Mouse (Mus musculus): Measurements from ENCODE around the gene Srr. TPM values are rescaled to one million over a fixed set of nuclear protein-coding genes. Genes with fewer than 3 reads are reported as not detected.
A peak's percentile ranks its signal among the peaks of the same experiment; 100 is the strongest.

Gene Srr
- polyA plus RNA-seq (2014; fragmentation: Nextera tagmentation; extraction: Ambion mirVana): 10.0 and 10.1 TPM in 2 replicates

GRCm38 (mm10) chr11:74925577-74926387 is at the start of gene Srr, which contains the start of gene Smg6:
Gene Srr, minus strand, starts transcription at chr11:74925948.
Gene Smg6, plus strand, starts transcription at chr11:74925823.
- H3K27me3 ChIP-seq (replicated peaks; ENCODE audit: control insufficient read depth, insufficient read depth, low read length): no peaks in the 10 kb centered on the region

GRCm38 (mm10) chr11:74974615-74975014 is 48.9 kb upstream of the Srr start:
- Histone ChIP-seq H3K36me3 (ENCODE audit: control insufficient read depth, insufficient read depth, low read length) (no peaks in the 10 kb centered on the region), H3K27me3 (replicated peaks; ENCODE audit: control insufficient read depth, insufficient read depth, low read length) (no peaks in the 10 kb centered on the region), H3K4me3 (ENCODE audit: low read depth, low read length) (no peak overlapping the region), H3K27ac (ENCODE audit: low read depth, low read length) (no peak overlapping the region), H3K9ac (ENCODE audit: low read depth, low read length) (no peak overlapping the region), H3K4me1 (replicated peaks; ENCODE audit: control insufficient read depth, insufficient read depth, low read length) (no peaks in the 10 kb centered on the region), H3K4me2 (no peak overlapping the region), H3K9me3 (ENCODE audit: control insufficient read depth, low read length) (no peaks in the 10 kb centered on the region)
- DNase-seq (ENCODE audit: low spot score) (no peak), ATAC-seq (replicated peaks; ENCODE audit: low FRiP score) (no peak)

More at GRCm38 (mm10) chr11:74925577-74926387, at the start of gene Srr, which contains the start of gene Smg6:
- H3K27ac ChIP-seq (ENCODE audit: low read depth, low read length): peak within 1 kb of the TSS; percentile 89
- peak within 1 kb of the TSS; percentile 76 for H3K4me3 ChIP-seq (ENCODE audit: low read depth, low read length)
- H3K36me3 ChIP-seq (ENCODE audit: control insufficient read depth, insufficient read depth, low read length): peaks cover 5% of the 10 kb centered on the region; the same call in 1 of the 2 replicates
- under 1% methylated on average over 83 of the region's 88 CpGs for WGBS
- DNase-seq (ENCODE audit: low spot score) (peak; percentile 97), ATAC-seq (replicated peaks; ENCODE audit: low FRiP score) (peak; percentile 93)
- peak within 1 kb of the TSS; percentile 68 for H3K4me2 ChIP-seq
- peaks cover 20% of the 10 kb centered on the region for H3K4me1 ChIP-seq (replicated peaks; ENCODE audit: control insufficient read depth, insufficient read depth, low read length)
- no peaks in the 10 kb centered on the region for H3K9me3 ChIP-seq (ENCODE audit: control insufficient read depth, low read length)
- peak within 1 kb of the TSS; percentile 85 for H3K9ac ChIP-seq (ENCODE audit: low read depth, low read length)

GRCm38 (mm10) chr11:74973290-74974157 is 47.8 kb upstream of the Srr start:
- Histone ChIP-seq H3K4me3 (ENCODE audit: low read depth, low read length) (no peak overlapping the region), H3K36me3 (ENCODE audit: control insufficient read depth, insufficient read depth, low read length) (no peaks in the 10 kb centered on the region), H3K27ac (ENCODE audit: low read depth, low read length) (no peak overlapping the region), H3K27me3 (replicated peaks; ENCODE audit: control insufficient read depth, insufficient read depth, low read length) (no peaks in the 10 kb centered on the region), H3K9me3 (ENCODE audit: control insufficient read depth, low read length) (no peaks in the 10 kb centered on the region), H3K9ac (ENCODE audit: low read depth, low read length) (no peak overlapping the region), H3K4me1 (replicated peaks; ENCODE audit: control insufficient read depth, insufficient read depth, low read length) (no peaks in the 10 kb centered on the region), H3K4me2 (no peak overlapping the region)
- DNase-seq (ENCODE audit: low spot score) (no peak), ATAC-seq (replicated peaks; ENCODE audit: low FRiP score) (no peak)
- 87% methylated on average over 7 of the region's 7 CpGs for WGBS

- Histone ChIP-seq H3K9me3 (ENCODE audit: control insufficient read depth, low read length) (no peaks in the 10 kb centered on the region), H3K27ac (ENCODE audit: low read depth, low read length) (no peak overlapping the region), H3K27me3 (replicated peaks; ENCODE audit: control insufficient read depth, insufficient read depth, low read length) (no peaks in the 10 kb centered on the region), H3K4me1 (replicated peaks; ENCODE audit: control insufficient read depth, insufficient read depth, low read length) (no peaks in the 10 kb centered on the region), H3K9ac (ENCODE audit: low read depth, low read length) (no peak overlapping the region), H3K36me3 (ENCODE audit: control insufficient read depth, insufficient read depth, low read length) (no peaks in the 10 kb centered on the region), H3K4me2 (no peak overlapping the region), H3K4me3 (ENCODE audit: low read depth, low read length) (no peak overlapping the region)
- ATAC-seq (replicated peaks; ENCODE audit: low FRiP score) (no peak), DNase-seq (ENCODE audit: low spot score) (no peak)
- 94% methylated on average over 3 of the region's 3 CpGs for WGBS
Measured at GRCm38 (mm10) chr11:74965516-74965915, 39.8 kb upstream of the Srr start.

GRCm38 (mm10) chr11:74962846-74963407 is 37.2 kb upstream of the Srr start:
- no peak for DNase-seq (ENCODE audit: low spot score)
- Histone ChIP-seq H3K9me3 (ENCODE audit: control insufficient read depth, low read length) (no peaks in the 10 kb centered on the region), H3K27me3 (replicated peaks; ENCODE audit: control insufficient read depth, insufficient read depth, low read length) (no peaks in the 10 kb centered on the region), H3K4me3 (ENCODE audit: low read depth, low read length) (no peak overlapping the region), H3K27ac (ENCODE audit: low read depth, low read length) (no peak overlapping the region), H3K4me2 (no peak overlapping the region), H3K36me3 (ENCODE audit: control insufficient read depth, insufficient read depth, low read length) (no peaks in the 10 kb centered on the region), H3K9ac (ENCODE audit: low read depth, low read length) (no peak overlapping the region), H3K4me1 (replicated peaks; ENCODE audit: control insufficient read depth, insufficient read depth, low read length) (0 out of 2 replicates have a peak, but pooled peaks cover 3% of the 10 kb centered on the region)
- 90% methylated on average over 2 of the region's 2 CpGs for WGBS
- no peak for ATAC-seq (replicated peaks; ENCODE audit: low FRiP score)

- Histone ChIP-seq H3K4me1 (replicated peaks; ENCODE audit: control insufficient read depth, insufficient read depth, low read length) (0 out of 2 replicates have a peak, but pooled peaks cover 3% of the 10 kb centered on the region), H3K4me3 (ENCODE audit: low read depth, low read length) (no peak overlapping the region), H3K27ac (ENCODE audit: low read depth, low read length) (no peak overlapping the region), H3K27me3 (replicated peaks; ENCODE audit: control insufficient read depth, insufficient read depth, low read length) (no peaks in the 10 kb centered on the region), H3K9ac (ENCODE audit: low read depth, low read length) (no peak overlapping the region), H3K4me2 (no peak overlapping the region), H3K36me3 (ENCODE audit: control insufficient read depth, insufficient read depth, low read length) (no peaks in the 10 kb centered on the region; the same call in 1 of the 2 replicates), H3K9me3 (ENCODE audit: control insufficient read depth, low read length) (no peaks in the 10 kb centered on the region)
- DNase-seq (ENCODE audit: low spot score) (no peak), ATAC-seq (replicated peaks; ENCODE audit: low FRiP score) (no peak)
Measured at GRCm38 (mm10) chr11:74961953-74962352, 36.2 kb upstream of the Srr start.

- H3K27me3 ChIP-seq (replicated peaks; ENCODE audit: control insufficient read depth, insufficient read depth, low read length): no peaks in the 10 kb centered on the region
- H3K36me3 ChIP-seq (ENCODE audit: control insufficient read depth, insufficient read depth, low read length): no peaks in the 10 kb centered on the region; the same call in 1 of the 2 replicates
- no peaks in the 10 kb centered on the region for H3K9me3 ChIP-seq (ENCODE audit: control insufficient read depth, low read length)
- ATAC-seq (replicated peaks; ENCODE audit: low FRiP score) (no peak), DNase-seq (ENCODE audit: low spot score) (no peak)
- 0 out of 2 replicates have a peak, but pooled peaks cover 3% of the 10 kb centered on the region for H3K4me1 ChIP-seq (replicated peaks; ENCODE audit: control insufficient read depth, insufficient read depth, low read length)
- WGBS: 79% methylated on average over 9 of the region's 9 CpGs
- H3K9ac ChIP-seq (ENCODE audit: low read depth, low read length): no peak overlapping the region
- no peak overlapping the region for H3K27ac ChIP-seq (ENCODE audit: low read depth, low read length)
- no peak overlapping the region for H3K4me2 ChIP-seq
- no peak overlapping the region for H3K4me3 ChIP-seq (ENCODE audit: low read depth, low read length)
Measured at GRCm38 (mm10) chr11:74960031-74960551, 34.3 kb upstream of the Srr start.

- Histone ChIP-seq H3K4me1 (replicated peaks; ENCODE audit: control insufficient read depth, insufficient read depth, low read length) (0 out of 2 replicates have a peak, but pooled peaks cover 3% of the 10 kb centered on the region), H3K27me3 (replicated peaks; ENCODE audit: control insufficient read depth, insufficient read depth, low read length) (no peaks in the 10 kb centered on the region), H3K9me3 (ENCODE audit: control insufficient read depth, low read length) (no peaks in the 10 kb centered on the region), H3K27ac (ENCODE audit: low read depth, low read length) (no peak overlapping the region), H3K9ac (ENCODE audit: low read depth, low read length) (no peak overlapping the region), H3K4me3 (ENCODE audit: low read depth, low read length) (no peak overlapping the region), H3K36me3 (ENCODE audit: control insufficient read depth, insufficient read depth, low read length) (no peaks in the 10 kb centered on the region; the same call in 1 of the 2 replicates), H3K4me2 (no peak overlapping the region)
- WGBS: 78% methylated on average over 2 of the region's 2 CpGs
- DNase-seq (ENCODE audit: low spot score) (no peak), ATAC-seq (replicated peaks; ENCODE audit: low FRiP score) (no peak)
Measured at GRCm38 (mm10) chr11:74959501-74959900, 33.8 kb upstream of the Srr start.
